Mouse (Mus musculus) adipocyte (in vitro differentiated cells): Measurements from ENCODE around the gene Otud5.
"Not testable (repeated sequence)": the region's sequence is repeated elsewhere in the genome, so short reads cannot be mapped to it uniquely, and the experiment has no call there.

Experiments
- DNase-seq: peaks from one replicate; pipeline ENCODE4 v3.0.0-alpha.2; 2016; ENCODE audit warnings: low spot score

Otud5 gene

GRCm38 (mm10) chrX:7883841-7884567 is 42.8 kb downstream of the Otud5 start, which contains the start of gene Slc35a2:
Gene Slc35a2, plus strand, starts transcription at chrX:7884028.
- DNase-seq: peak; percentile 96

- DNase-seq: no peak
Observed at GRCm38 (mm10) chrX:7898211-7898610, 57.0 kb downstream of the Otud5 start.

- peak; percentile 96 for DNase-seq
Observed at GRCm38 (mm10) chrX:7898880-7899874, 58.0 kb downstream of the Otud5 start, which contains the start of the genes Pqbp1 and Timm17b. Gene Pqbp1, minus strand, starts transcription at chrX:7899269. Gene Timm17b, plus strand, starts transcription at chrX:7899357.

- no peak for DNase-seq
Observed at GRCm38 (mm10) chrX:7904441-7904840, 63.3 kb downstream of the Otud5 start.

- DNase-seq: no peak
Observed at GRCm38 (mm10) chrX:7907735-7908134, 66.6 kb downstream of the Otud5 start, which contains the start of gene Gm10491. Gene Gm10491, minus strand, starts transcription at chrX:7907835.

- not testable (repeated sequence) for DNase-seq
Observed at GRCm38 (mm10) chrX:7909242-7909641, 68.1 kb downstream of the Otud5 start, which contains the start of gene Gm10490. Gene Gm10490, plus strand, starts transcription at chrX:7909542.

- DNase-seq: peak; percentile 34
Observed at GRCm38 (mm10) chrX:7910473-7910872, 69.3 kb downstream of the Otud5 start.

- DNase-seq: not testable (repeated sequence)
Observed at GRCm38 (mm10) chrX:7915669-7916068, 74.5 kb downstream of the Otud5 start.

- not testable (repeated sequence) for DNase-seq
Observed at GRCm38 (mm10) chrX:7917960-7918359, 76.8 kb downstream of the Otud5 start.

- DNase-seq: no peak
Observed at GRCm38 (mm10) chrX:7919601-7920383, 78.6 kb downstream of the Otud5 start, which contains the start of gene Pcsk1n. Gene Pcsk1n, plus strand, starts transcription at chrX:7919822.

- no peak for DNase-seq
Observed at GRCm38 (mm10) chrX:7922032-7922431, 80.9 kb downstream of the Otud5 start.
